Mouse (Mus musculus) urinary bladder, adult 18-20 months (tissue): ENCODE results near the gene Kcnf1.
"Not testable (repeated sequence)": the region's sequence is repeated elsewhere in the genome, so short reads cannot be mapped to it uniquely, and the experiment has no call there.

Experiments used
- DNase-seq, 2 experiments: peaks; one replicate each; pipeline ENCODE4 v3.0.0; 2022; ENCODE audit warnings: low spot score in 2 of 2, mixed read lengths in 2 of 2

The Kcnf1 gene

GRCm38 (mm10) chr12:17159549-17159948, 17.1 kb downstream of the Kcnf1 start:
- no peak for DNase-seq

- DNase-seq, result no peak
Observed at GRCm38 (mm10) chr12:17157558-17157957, 19.1 kb downstream of the Kcnf1 start.

GRCm38 (mm10) chr12:17155781-17156180, 20.9 kb downstream of the Kcnf1 start:
- DNase-seq, result no peak

GRCm38 (mm10) chr12:17152840-17153239, 23.8 kb downstream of the Kcnf1 start:
- DNase-seq, result no peak

- DNase-seq, result no peak
Observed at GRCm38 (mm10) chr12:17148920-17149319, 27.8 kb downstream of the Kcnf1 start.

- DNase-seq, result no peak
Observed at GRCm38 (mm10) chr12:17141791-17142190, 34.9 kb downstream of the Kcnf1 start.

GRCm38 (mm10) chr12:17140436-17140835, 36.3 kb downstream of the Kcnf1 start:
- no peak for DNase-seq

- DNase-seq, result no peak
Observed at GRCm38 (mm10) chr12:17134546-17135096, 42.1 kb downstream of the Kcnf1 start.

- DNase-seq, result no peak
Observed at GRCm38 (mm10) chr12:17132243-17132642, 44.4 kb downstream of the Kcnf1 start.

GRCm38 (mm10) chr12:17131563-17131962, 45.1 kb downstream of the Kcnf1 start:
- DNase-seq, result no peak

GRCm38 (mm10) chr12:17122881-17123280, 53.8 kb downstream of the Kcnf1 start:
- not testable (repeated sequence) for DNase-seq
